ENCODE assay signal across 8 mouse cellular contexts in genomic region chrX:11735516-11736170, GRCm38 (mm10).
DNase-seq lines count a peak whose midpoint lies in the region; ATAC-seq lines count a peak whose summit lies in the region.

No protein-coding gene starts in this region.

- H3K9ac ChIP-seq in neural tube, embryonic 13.5 days = no peak overlapping the region
- no peak overlapping the region for H3K9ac ChIP-seq in heart, embryonic 15.5 days
- no peak overlapping the region for H3K9ac ChIP-seq in liver, embryonic 11.5 days (ENCODE audit: low read depth, low read length)

- DNase-seq in neural tube, embryonic 10.5 days (ENCODE audit: extremely low spot score, low spot score) = no peak
- DNase-seq in embryonic facial prominence, embryonic 10.5 days (ENCODE audit: low spot score) = no peak
- DNase-seq in kidney, postnatal 14 days = peak; percentile 86
- peak; percentile 81 for DNase-seq in urinary bladder, postnatal 14 days (ENCODE audit: low spot score)
- no peak for DNase-seq in liver, embryonic 11.5 days (ENCODE audit: low spot score)

- 31% methylated on average over 17 of the region's 17 CpGs for WGBS in neural tube, embryonic 13.5 days
- 41% methylated on average over 17 of the region's 17 CpGs for WGBS in embryonic facial prominence, embryonic 10.5 days
- 20% methylated on average over 17 of the region's 17 CpGs for WGBS in heart, embryonic 15.5 days
- 51% methylated on average over 17 of the region's 17 CpGs for WGBS in liver, embryonic 11.5 days

- no peak overlapping the region for H3K4me2 ChIP-seq in neural tube, embryonic 13.5 days
- no peak overlapping the region for H3K4me2 ChIP-seq in heart, embryonic 15.5 days
- H3K4me2 ChIP-seq in liver, embryonic 11.5 days = no peak overlapping the region

- H3K27ac ChIP-seq in neural tube, embryonic 13.5 days (replicated peaks) = peak overlapping the region; percentile 68
- H3K27ac ChIP-seq in embryonic facial prominence, embryonic 10.5 days (replicated peaks) = peak overlapping the region; percentile 62
- H3K27ac ChIP-seq in heart, embryonic 15.5 days = peak overlapping the region; percentile 66
- no peak overlapping the region for H3K27ac ChIP-seq in liver, embryonic 11.5 days (ENCODE audit: low read depth, low read length)

- H3K4me1 ChIP-seq in neural tube, embryonic 13.5 days (replicated peaks) = peaks cover 15% of the 10 kb centered on the region
- H3K4me1 ChIP-seq in embryonic facial prominence, embryonic 10.5 days = peaks cover 30% of the 10 kb centered on the region
- peaks cover 16% of the 10 kb centered on the region for H3K4me1 ChIP-seq in heart, embryonic 15.5 days (replicated peaks)
- H3K4me1 ChIP-seq in liver, embryonic 11.5 days (replicated peaks; ENCODE audit: control insufficient read depth, insufficient read depth, low read length) = no peaks in the 10 kb centered on the region

- no peaks in the 10 kb centered on the region for H3K9me3 ChIP-seq in neural tube, embryonic 13.5 days
- no peaks in the 10 kb centered on the region for H3K9me3 ChIP-seq in embryonic facial prominence, embryonic 10.5 days
- H3K9me3 ChIP-seq in heart, embryonic 15.5 days (replicated peaks) = no peaks in the 10 kb centered on the region
- H3K9me3 ChIP-seq in liver, embryonic 11.5 days (ENCODE audit: control insufficient read depth, low read length) = no peaks in the 10 kb centered on the region

- H3K4me3 ChIP-seq in neural tube, embryonic 13.5 days = no peak overlapping the region
- no peak overlapping the region for H3K4me3 ChIP-seq in embryonic facial prominence, embryonic 10.5 days
- no peak overlapping the region for H3K4me3 ChIP-seq in heart, embryonic 15.5 days
- no peak overlapping the region for H3K4me3 ChIP-seq in liver, embryonic 11.5 days (ENCODE audit: low read depth, low read length)

- H3K36me3 ChIP-seq in neural tube, embryonic 13.5 days = no peaks in the 10 kb centered on the region
- H3K36me3 ChIP-seq in embryonic facial prominence, embryonic 10.5 days (replicated peaks) = no peaks in the 10 kb centered on the region
- H3K36me3 ChIP-seq in heart, embryonic 15.5 days = no peaks in the 10 kb centered on the region
- H3K36me3 ChIP-seq in liver, embryonic 11.5 days (ENCODE audit: control insufficient read depth, insufficient read depth, low read length) = no peaks in the 10 kb centered on the region

- ATAC-seq in neural tube, embryonic 13.5 days (ENCODE audit: low read depth) = peak; percentile 73; the same call in 1 of the 2 replicates
- ATAC-seq in heart, embryonic 15.5 days (replicated peaks; ENCODE audit: insufficient number of reproducible peaks, insufficient read depth, low FRiP score, low read depth) = peak; percentile 61
- peak; percentile 26; the same call in 1 of the 2 replicates for ATAC-seq in megakaryocyte progenitor cell, adult 5-6 weeks (replicated peaks; ENCODE audit: poor library complexity)
- ATAC-seq in liver, embryonic 11.5 days (replicated peaks; ENCODE audit: low FRiP score) = no peak

- H3K27me3 ChIP-seq in neural tube, embryonic 13.5 days = peaks cover 31% of the 10 kb centered on the region
- H3K27me3 ChIP-seq in embryonic facial prominence, embryonic 10.5 days (replicated peaks; ENCODE audit: low read depth, poor library complexity, severe bottlenecking) = peaks cover 99% of the 10 kb centered on the region
- peaks cover 8% of the 10 kb centered on the region; the same call in 1 of the 2 replicates for H3K27me3 ChIP-seq in heart, embryonic 15.5 days
- peaks cover 24% of the 10 kb centered on the region for H3K27me3 ChIP-seq in liver, embryonic 11.5 days (replicated peaks; ENCODE audit: control insufficient read depth, insufficient read depth, low read length)

Comparison
In these comparisons a context has a peak if more than half of its experiments do, and no peak if none do; other contexts are left out.
1. DNase-seq: peak in kidney, postnatal 14 days (single experiment) and urinary bladder, postnatal 14 days (single experiment); none in neural tube, embryonic 10.5 days (single experiment), embryonic facial prominence, embryonic 10.5 days (single experiment) and liver, embryonic 11.5 days (single experiment).